12 mouse cellular contexts compared by ENCODE assay signal in genomic region chr2:91121011-91121410, GRCm38 (mm10).
"Had no signal": no experiment of that assay in that cellular context is flagged by ENCODE, and none has a peak within 500 bp of the region (broad histone marks: within the 10 kb centered on the region; RNA-seq: fewer than 3 reads in every experiment).

No protein-coding gene starts in this region.

- H3K9me3 ChIP-seq: limb, embryonic 15.5 days; liver, embryonic 12.5 days; midbrain, embryonic 10.5 days; midbrain, embryonic 15.5 days; neural tube, embryonic 12.5 days had no signal

- H3K4me3 ChIP-seq: limb, embryonic 15.5 days; liver, embryonic 12.5 days; midbrain, embryonic 10.5 days; midbrain, embryonic 15.5 days; neural tube, embryonic 12.5 days had no signal

- H3K27ac ChIP-seq: limb, embryonic 15.5 days; liver, embryonic 12.5 days; midbrain, embryonic 10.5 days; midbrain, embryonic 15.5 days; neural tube, embryonic 12.5 days; stomach, postnatal 0 days had no signal

- H3K4me2 ChIP-seq: limb, embryonic 15.5 days; liver, embryonic 12.5 days; lung, embryonic 14.5 days; midbrain, embryonic 15.5 days; neural tube, embryonic 12.5 days had no signal

- H3K9ac ChIP-seq: limb, embryonic 15.5 days; liver, embryonic 12.5 days; lung, embryonic 14.5 days; midbrain, embryonic 15.5 days; neural tube, embryonic 12.5 days had no signal

- H3K4me1 ChIP-seq: limb, embryonic 15.5 days; midbrain, embryonic 10.5 days; midbrain, embryonic 15.5 days; neural tube, embryonic 12.5 days had no signal

- H3K27me3 ChIP-seq: midbrain, embryonic 15.5 days had no signal

- DNase-seq: kidney, postnatal 36 days; layer of hippocampus, adult 9-11 months; layer of hippocampus, postnatal 36 days; lung, embryonic 14.5 days; lung, postnatal 10 days; lung, postnatal 4 days had no signal

- ATAC-seq: liver, embryonic 12.5 days; midbrain, embryonic 15.5 days had no signal

- H3K36me3 ChIP-seq: limb, embryonic 15.5 days; liver, embryonic 12.5 days; midbrain, embryonic 10.5 days; midbrain, embryonic 15.5 days; neural tube, embryonic 12.5 days had no signal
